Mouse (Mus musculus) left cerebral cortex, adult 11 months (tissue): ENCODE results near the gene Atp2a1.
A peak's percentile ranks its signal among the peaks of the same experiment; 100 is the strongest.
"Not testable (repeated sequence)": the region's sequence is repeated elsewhere in the genome, so short reads cannot be mapped to it uniquely, and the experiment has no call there.

Experiments
- DNase-seq: peaks from one replicate; pipeline ENCODE4 v3.0.0; 2022; ENCODE audit warnings: low spot score

The Atp2a1 gene

GRCm38 (mm10) chr7:126411061-126411460, 51.8 kb downstream of the Atp2a1 start:
- DNase-seq = no peak

GRCm38 (mm10) chr7:126408686-126409085, 54.2 kb downstream of the Atp2a1 start:
- no peak for DNase-seq

GRCm38 (mm10) chr7:126402518-126402917, 60.4 kb downstream of the Atp2a1 start:
- not testable (repeated sequence) for DNase-seq

- peak; percentile 32 for DNase-seq
These were observed 63.4 kb downstream of the Atp2a1 start for GRCm38 (mm10) chr7:126399548-126399947.

- DNase-seq = no peak
These were observed 65.1 kb downstream of the Atp2a1 start for GRCm38 (mm10) chr7:126397822-126398221.

- no peak for DNase-seq
These were observed 65.7 kb downstream of the Atp2a1 start for GRCm38 (mm10) chr7:126397221-126397620.

- peak; percentile 99 for DNase-seq
These were observed 66.4 kb downstream of the Atp2a1 start, which contains the start of gene Nfatc2ip for GRCm38 (mm10) chr7:126396298-126397119. TSS of gene Nfatc2ip (minus strand) at chr7:126396737.
